Mouse (Mus musculus) heart, postnatal 10 days (tissue): ENCODE results near the gene Olfr1043. TPM values are rescaled to one million over a fixed set of nuclear protein-coding genes. Genes with fewer than 3 reads are reported as not detected.
"Not testable (repeated sequence)": the region's sequence is repeated elsewhere in the genome, so short reads cannot be mapped to it uniquely, and the experiment has no call there.

ENCODE experiments used
- DNase-seq, 2 experiments: peaks; one replicate each; pipeline ENCODE4 v3.0.0; 2021
- intact Hi-C: fragments of 180-260 bp; cut with DNase I; formaldehyde crosslinking; loops from one replicate; pipeline ENCODE4 v1.15.1; 2025
- total RNA-seq, 2 experiments: library from RNA; stranded (reverse); gene quantifications; 2 replicates each; pipeline ENCODE4 v1.2.3; 2021

Gene Olfr1043
- total RNA-seq, result not detected

GRCm38 (mm10) chr2:86167422-86167821, at the start of gene Olfr1043:
Gene Olfr1043 (minus strand): TSS chr2:86167522.
- DNase-seq, result no peak

GRCm38 (mm10) chr2:86202909-86203308, 35.6 kb upstream of the Olfr1043 start, which contains the start of gene Olfr1045:
Gene Olfr1045 (minus strand): TSS chr2:86203009.
- no peak for DNase-seq
- intact Hi-C loops, result no loop called here

More at GRCm38 (mm10) chr2:86167422-86167821, at the start of gene Olfr1043:
- intact Hi-C loops, result no loop called here

GRCm38 (mm10) chr2:86195863-86196262, 28.5 kb upstream of the Olfr1043 start:
- intact Hi-C loops, result no loop called here
- DNase-seq, result no peak

GRCm38 (mm10) chr2:86185583-86185982, 18.3 kb upstream of the Olfr1043 start, which contains the start of gene Olfr52:
Gene Olfr52 (minus strand): TSS chr2:86185683.
- intact Hi-C loops, result no loop called here
- no peak for DNase-seq

GRCm38 (mm10) chr2:86179950-86180349, 12.6 kb upstream of the Olfr1043 start:
- intact Hi-C loops, result no loop called here
- no peak for DNase-seq

DNA sequence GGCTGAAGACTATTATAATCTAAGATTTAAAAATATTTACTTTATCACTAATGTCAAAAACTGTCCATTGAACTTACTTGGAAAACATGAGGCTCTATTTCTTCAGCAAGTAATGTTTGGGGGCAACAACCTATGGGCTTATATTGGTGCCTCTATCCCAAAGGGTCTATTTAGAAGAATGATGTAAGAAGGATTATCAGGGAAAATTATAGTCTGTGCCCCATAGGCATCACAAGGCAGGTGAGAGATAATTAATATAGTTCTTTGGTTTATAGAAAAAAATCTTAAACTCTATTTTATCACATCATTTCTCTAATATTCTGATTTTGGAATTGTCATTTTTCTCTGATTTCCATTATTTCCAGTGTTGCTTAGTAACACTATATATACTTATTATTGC, 10.4 kb upstream of the Olfr1043 start, which contains the start of gene Olfr1044:
Gene Olfr1044 (minus strand): TSS at position 101 of the 400 bp plus-strand sequence.
- DNase-seq, result no peak
- intact Hi-C loops, result no loop called here

DNA sequence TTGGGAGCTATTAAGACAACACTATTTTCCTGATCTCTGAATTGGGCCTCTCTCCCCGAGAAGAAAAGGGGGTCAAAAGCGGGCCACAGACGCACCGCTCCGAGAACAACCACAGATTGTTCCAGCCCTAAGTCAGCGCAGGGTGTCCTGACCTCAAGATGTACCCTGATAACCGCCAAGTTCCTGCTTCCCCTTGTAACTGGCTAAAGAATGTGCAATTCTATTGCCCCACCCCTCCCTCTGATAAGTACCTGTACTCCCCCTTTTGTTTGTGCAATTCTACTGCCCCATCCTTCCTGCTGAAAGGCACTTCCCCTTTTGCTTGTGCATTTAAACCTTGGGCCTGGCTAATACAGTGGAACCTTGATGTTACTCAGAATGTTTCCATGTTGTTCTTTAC, 8.1 kb upstream of the Olfr1043 start:
- DNase-seq, intact Hi-C loops: not testable (repeated sequence)

- DNase-seq, result no peak
- intact Hi-C loops, result no loop called here
These were observed 5.6 kb downstream of the Olfr1043 start, which contains the start of gene Olfr1042 for GRCm38 (mm10) chr2:86161738-86162137. Gene Olfr1042 (minus strand): TSS chr2:86161838.

GRCm38 (mm10) chr2:86146632-86147031, 20.7 kb downstream of the Olfr1043 start, which contains the start of gene Olfr1040:
Gene Olfr1040 (minus strand): TSS chr2:86146732.
- no peak for DNase-seq
- intact Hi-C loops, result no loop called here

- intact Hi-C loops, result no loop called here
- no peak for DNase-seq
These were observed 31.5 kb downstream of the Olfr1043 start, which contains the start of gene Olfr1039 for GRCm38 (mm10) chr2:86135828-86136227. Gene Olfr1039 (minus strand): TSS chr2:86135928.

Other genes starting within 250 kb of the Olfr1043 start
- not detected for gene Olfr1026, start 246.0 kb downstream of the Olfr1043 start, total RNA-seq
- not detected for gene Olfr1028, start 217.1 kb downstream of the Olfr1043 start, total RNA-seq
- gene Olfr1029, start 193.6 kb downstream of the Olfr1043 start, total RNA-seq, result not detected
- gene Olfr1030, start 188.2 kb downstream of the Olfr1043 start, total RNA-seq, result not detected
- not detected for gene Olfr1031, start 177.2 kb downstream of the Olfr1043 start, total RNA-seq
- gene Olfr1032, start 162.0 kb downstream of the Olfr1043 start, total RNA-seq, result not detected
- 1 to 10 TPM; 1.2 to 8.1 TPM for gene Olfr1033, start 146.9 kb downstream of the Olfr1043 start, total RNA-seq
- gene Olfr1034, start 121.7 kb downstream of the Olfr1043 start, total RNA-seq, result under 1 TPM; 0.10 to 0.17 TPM
- not detected for gene Olfr1036, start 93.5 kb downstream of the Olfr1043 start, total RNA-seq
- not detected for gene Olfr1037, start 80.1 kb downstream of the Olfr1043 start, total RNA-seq
- gene Olfr1039, start 31.6 kb downstream of the Olfr1043 start, total RNA-seq, result not detected
- gene Olfr1040, start 20.8 kb downstream of the Olfr1043 start, total RNA-seq, result not detected
- gene Olfr1042, start 5.7 kb downstream of the Olfr1043 start, total RNA-seq, result not detected
- not detected for gene Olfr1044, start 10.3 kb upstream of the Olfr1043 start, total RNA-seq
- not detected for gene Olfr52, start 18.2 kb upstream of the Olfr1043 start, total RNA-seq
- gene Olfr1045, start 35.5 kb upstream of the Olfr1043 start, total RNA-seq, result not detected
- gene Olfr1046, start 51.8 kb upstream of the Olfr1043 start, total RNA-seq, result not detected
- not detected for gene Olfr1047, start 63.9 kb upstream of the Olfr1043 start, total RNA-seq
- not detected for gene Olfr1048, start 72.8 kb upstream of the Olfr1043 start, total RNA-seq
- not detected for gene Olfr1049, start 90.8 kb upstream of the Olfr1043 start, total RNA-seq
- gene Olfr1051, start 111.6 kb upstream of the Olfr1043 start, total RNA-seq, result not detected
- gene Olfr1052, start 124.9 kb upstream of the Olfr1043 start, total RNA-seq, result not detected
- not detected for gene Olfr1053, start 147.8 kb upstream of the Olfr1043 start, total RNA-seq
- gene Olfr1054, start 167.9 kb upstream of the Olfr1043 start, total RNA-seq, result not detected
- gene Olfr1055, start 182.8 kb upstream of the Olfr1043 start, total RNA-seq, result not detected
- not detected for gene Olfr1056, start 194.9 kb upstream of the Olfr1043 start, total RNA-seq
- gene Olfr1057, start 210.9 kb upstream of the Olfr1043 start, total RNA-seq, result not detected
- not detected for gene Olfr1058, start 221.0 kb upstream of the Olfr1043 start, total RNA-seq
- gene Olfr1061, start 246.5 kb upstream of the Olfr1043 start, total RNA-seq, result not detected